16 mouse cellular contexts compared by ENCODE assay signal in genomic region chr6:87653904-87654638, GRCm38 (mm10). TPM values are rescaled to one million over a fixed set of nuclear protein-coding genes. Genes with fewer than 3 reads are reported as not detected.
DNase-seq lines count a peak whose midpoint lies in the region; ATAC-seq and TF ChIP-seq lines count a peak whose summit lies in the region.
"Had no signal": no experiment of that assay in that cellular context is flagged by ENCODE, and none has a peak within 500 bp of the region (broad histone marks: within the 10 kb centered on the region; RNA-seq: fewer than 3 reads in every experiment).

No protein-coding gene starts in this region.

- H3K27me3 ChIP-seq in embryonic facial prominence, embryonic 12.5 days = no peaks in the 10 kb centered on the region
- no peaks in the 10 kb centered on the region for H3K27me3 ChIP-seq in embryonic facial prominence, embryonic 10.5 days (replicated peaks; ENCODE audit: low read depth, poor library complexity, severe bottlenecking)
- H3K27me3 ChIP-seq in kidney, embryonic 15.5 days = no peaks in the 10 kb centered on the region
- no peaks in the 10 kb centered on the region for H3K27me3 ChIP-seq in liver, postnatal 0 days (ENCODE audit: insufficient read depth, low read length)
- H3K27me3 ChIP-seq: embryonic facial prominence, embryonic 13.5 days; forebrain, embryonic 15.5 days had no signal

- ATAC-seq in embryonic facial prominence, embryonic 12.5 days (ENCODE audit: insufficient number of reproducible peaks, insufficient read depth, low FRiP score, low TSS enrichment) = no peak
- ATAC-seq in kidney, embryonic 15.5 days (replicated peaks; ENCODE audit: low FRiP score) = peak; percentile 81
- ATAC-seq in liver, postnatal 0 days = no peak
- ATAC-seq: forebrain, embryonic 15.5 days; lung, postnatal 0 days had no signal

- H3K4me2 ChIP-seq in embryonic facial prominence, embryonic 12.5 days (replicated peaks) = no peak overlapping the region
- no peak overlapping the region for H3K4me2 ChIP-seq in kidney, embryonic 15.5 days
- H3K4me2 ChIP-seq in liver, postnatal 0 days (ENCODE audit: low read depth, low read length) = no peak overlapping the region
- H3K4me2 ChIP-seq: embryonic facial prominence, embryonic 13.5 days; forebrain, embryonic 15.5 days had no signal

- no peak overlapping the region for H3K4me3 ChIP-seq in embryonic facial prominence, embryonic 12.5 days
- H3K4me3 ChIP-seq in embryonic facial prominence, embryonic 10.5 days = no peak overlapping the region
- no peak overlapping the region for H3K4me3 ChIP-seq in kidney, embryonic 15.5 days (replicated peaks)
- H3K4me3 ChIP-seq in liver, postnatal 0 days (ENCODE audit: low read depth, low read length) = no peak overlapping the region
- H3K4me3 ChIP-seq: embryonic facial prominence, embryonic 13.5 days; forebrain, embryonic 15.5 days; hindbrain, embryonic 10.5 days; midbrain, embryonic 10.5 days had no signal

- TF ChIP-seq EP300 in liver, postnatal 0 days (IDR thresholded peaks at IDR 0.05; ENCODE audit: low read depth) = no peak

- H3K36me3 ChIP-seq in embryonic facial prominence, embryonic 12.5 days = 0 out of 2 replicates have a peak, but pooled peaks cover 4% of the 10 kb centered on the region
- H3K36me3 ChIP-seq in embryonic facial prominence, embryonic 10.5 days (replicated peaks) = peaks cover 29% of the 10 kb centered on the region
- H3K36me3 ChIP-seq in kidney, embryonic 15.5 days = peaks cover 13% of the 10 kb centered on the region
- H3K36me3 ChIP-seq in liver, postnatal 0 days (replicated peaks; ENCODE audit: insufficient read depth, low read length) = peaks cover 6% of the 10 kb centered on the region

- 0 out of 2 replicates have a peak, but pooled peaks cover 7% of the 10 kb centered on the region for H3K4me1 ChIP-seq in embryonic facial prominence, embryonic 12.5 days
- no peaks in the 10 kb centered on the region; the same call in none of the 2 replicates for H3K4me1 ChIP-seq in embryonic facial prominence, embryonic 10.5 days
- peaks cover 22% of the 10 kb centered on the region for H3K4me1 ChIP-seq in kidney, embryonic 15.5 days
- H3K4me1 ChIP-seq in liver, postnatal 0 days (ENCODE audit: insufficient read depth) = no peaks in the 10 kb centered on the region
- H3K4me1 ChIP-seq: embryonic facial prominence, embryonic 13.5 days; forebrain, embryonic 15.5 days; hindbrain, embryonic 10.5 days; midbrain, embryonic 10.5 days had no signal

- peak overlapping the region; percentile 13; the same call in 1 of the 2 replicates for H3K27ac ChIP-seq in embryonic facial prominence, embryonic 12.5 days
- no peak overlapping the region for H3K27ac ChIP-seq in embryonic facial prominence, embryonic 10.5 days (replicated peaks)
- peak overlapping the region; percentile 88 for H3K27ac ChIP-seq in kidney, embryonic 15.5 days
- H3K27ac ChIP-seq in liver, postnatal 0 days (ENCODE audit: low read depth) = no peak overlapping the region
- H3K27ac ChIP-seq: embryonic facial prominence, embryonic 13.5 days; forebrain, embryonic 15.5 days; hindbrain, embryonic 10.5 days; midbrain, embryonic 10.5 days; stomach, postnatal 0 days had no signal

- no peaks in the 10 kb centered on the region for H3K9me3 ChIP-seq in embryonic facial prominence, embryonic 12.5 days
- H3K9me3 ChIP-seq in embryonic facial prominence, embryonic 10.5 days = no peaks in the 10 kb centered on the region
- no peaks in the 10 kb centered on the region for H3K9me3 ChIP-seq in kidney, embryonic 15.5 days (replicated peaks)
- no peaks in the 10 kb centered on the region for H3K9me3 ChIP-seq in liver, postnatal 0 days (ENCODE audit: low read length)
- H3K9me3 ChIP-seq: embryonic facial prominence, embryonic 13.5 days; forebrain, embryonic 15.5 days; hindbrain, embryonic 10.5 days; midbrain, embryonic 10.5 days had no signal

- no peak overlapping the region for H3K9ac ChIP-seq in embryonic facial prominence, embryonic 12.5 days
- no peak overlapping the region for H3K9ac ChIP-seq in kidney, embryonic 15.5 days
- no peak overlapping the region for H3K9ac ChIP-seq in liver, postnatal 0 days (replicated peaks)
- H3K9ac ChIP-seq: embryonic facial prominence, embryonic 13.5 days; forebrain, embryonic 15.5 days had no signal

- TF ChIP-seq CTCF in liver, postnatal 0 days (IDR thresholded peaks at IDR 0.05; ENCODE audit: low read depth) = no peak

- 61% methylated on average over 8 of the region's 8 CpGs for WGBS in embryonic facial prominence, embryonic 12.5 days
- WGBS in embryonic facial prominence, embryonic 10.5 days = 69% methylated on average over 8 of the region's 8 CpGs
- 22% methylated on average over 8 of the region's 8 CpGs for WGBS in kidney, embryonic 15.5 days
- 48% methylated on average over 8 of the region's 8 CpGs for WGBS in liver, postnatal 0 days (ENCODE audit: insufficient replicate concordance)

- DNase-seq in embryonic facial prominence, embryonic 10.5 days (ENCODE audit: low spot score) = no peak
- no peak for DNase-seq in kidney, postnatal 36 days
- peak; percentile 67 for DNase-seq in 416B (ENCODE audit: low read depth)
- peak; percentile 7 for DNase-seq in fibroblast of lung, adult 2 months (ENCODE audit: low read depth)
- DNase-seq in right cerebral cortex, postnatal 4 days = no peak
- no peak for DNase-seq in liver, postnatal 0 days
- DNase-seq: cerebellum, adult 9-10 months; spleen, adult 18-20 months had no signal

RNA-seq across cellular contexts. Expression of gene Aplf, which starts 17.9 kb away (rescaled TPM):
- polyA plus RNA-seq in embryonic facial prominence, embryonic 12.5 days (2016; fragmentation: Nextera tagmentation; extraction: Ambion mirVana) = 13.6 and 14.0 TPM in 2 replicates
- polyA plus RNA-seq in embryonic facial prominence, embryonic 10.5 days (2016; fragmentation: Nextera tagmentation; extraction: Ambion mirVana) = 12.9 and 13.1 TPM in 2 replicates
- polyA plus RNA-seq in kidney, embryonic 15.5 days (2015; fragmentation: Nextera tagmentation; extraction: Ambion mirVana) = 15.9 and 18.9 TPM in 2 replicates
- polyA plus RNA-seq in liver, postnatal 0 days (2015; fragmentation: Nextera tagmentation; extraction: Ambion mirVana) = 5.5 and 7.1 TPM in 2 replicates

Comparison
In these comparisons a context has a peak if more than half of its experiments do, and no peak if none do; other contexts are left out.
1. H3K27ac ChIP-seq: peak in embryonic facial prominence, embryonic 12.5 days (single experiment) and kidney, embryonic 15.5 days (single experiment); none in embryonic facial prominence, embryonic 10.5 days (single experiment) and liver, postnatal 0 days (single experiment).
2. DNase-seq: peak in 416B (single experiment) and fibroblast of lung, adult 2 months (single experiment); none in embryonic facial prominence, embryonic 10.5 days (single experiment), kidney, postnatal 36 days (0 of 2), right cerebral cortex, postnatal 4 days (single experiment) and liver, postnatal 0 days (single experiment).